Mouse (Mus musculus): Measurements from ENCODE around the gene Dip2c.

DNA sequence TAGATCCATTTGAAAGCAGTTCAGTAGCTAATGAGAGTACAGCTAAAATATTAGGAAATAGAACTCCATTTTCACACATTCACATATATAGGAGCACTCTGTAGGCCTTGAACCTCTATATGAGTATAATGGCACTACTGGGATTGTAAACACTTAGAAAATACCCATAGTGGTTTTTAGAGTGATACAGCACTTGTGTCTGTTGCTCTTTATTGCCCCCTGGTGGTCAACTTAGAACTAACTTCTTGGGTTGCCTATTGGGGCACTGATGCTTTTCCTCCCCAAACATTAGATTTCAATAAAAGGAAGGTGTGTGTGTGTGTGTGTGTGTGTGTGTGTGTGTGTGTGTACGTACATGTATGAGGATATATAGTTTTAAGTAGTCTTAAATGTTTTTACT, 190.9 kb downstream of the Dip2c start:
- no peak for TF ChIP-seq MAFK (IDR thresholded peaks at IDR 0.05; ENCODE audit: insufficient read depth, low read depth, low read length)
- no peak for TF ChIP-seq HCFC1 (IDR thresholded peaks at IDR 0.05; ENCODE audit: borderline replicate concordance, insufficient read depth, low read length)
- TF ChIP-seq CHD2 (IDR thresholded peaks at IDR 0.05; ENCODE audit: low read depth, low read length): no peak
- no peak for TF ChIP-seq ZNF384 (IDR thresholded peaks at IDR 0.05; ENCODE audit: low read depth, low read length)
- TF ChIP-seq ZC3H11A (IDR thresholded peaks at IDR 0.05; ENCODE audit: borderline replicate concordance, low read depth, low read length): peak; percentile 42; the same call in 1 of the 2 replicates

Measured in ES-E14 (cell line).